Mouse (Mus musculus): ENCODE data around the gene Saa3.
A peak's percentile ranks its signal among the peaks of the same experiment; 100 is the strongest.
"Not testable (repeated sequence)": the region's sequence is repeated elsewhere in the genome, so short reads cannot be mapped to it uniquely, and the experiment has no call there.

Gene Saa3

DNA sequence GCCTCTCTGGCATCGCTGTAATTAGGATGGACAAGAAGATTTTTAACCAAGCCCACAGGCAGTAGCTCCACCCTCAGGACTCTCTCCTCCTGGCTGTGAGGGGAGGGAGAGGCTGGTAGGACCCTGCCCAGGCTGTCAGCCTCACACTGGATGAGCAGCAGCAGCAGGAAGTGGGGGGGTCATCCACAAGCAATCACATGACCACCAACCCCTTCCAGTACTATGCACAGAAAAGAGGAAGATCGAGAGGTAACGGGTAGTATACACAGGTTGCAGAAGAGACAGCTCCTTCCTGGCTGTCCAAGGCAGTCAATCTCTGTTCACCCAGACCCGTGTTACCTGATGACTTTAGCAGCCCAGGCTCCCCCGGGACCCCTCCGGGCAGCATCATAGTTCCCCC is 3.2 kb downstream of the Saa3 start:
- no peak for DNase-seq (ENCODE audit: low read depth, low spot score)

DNA sequence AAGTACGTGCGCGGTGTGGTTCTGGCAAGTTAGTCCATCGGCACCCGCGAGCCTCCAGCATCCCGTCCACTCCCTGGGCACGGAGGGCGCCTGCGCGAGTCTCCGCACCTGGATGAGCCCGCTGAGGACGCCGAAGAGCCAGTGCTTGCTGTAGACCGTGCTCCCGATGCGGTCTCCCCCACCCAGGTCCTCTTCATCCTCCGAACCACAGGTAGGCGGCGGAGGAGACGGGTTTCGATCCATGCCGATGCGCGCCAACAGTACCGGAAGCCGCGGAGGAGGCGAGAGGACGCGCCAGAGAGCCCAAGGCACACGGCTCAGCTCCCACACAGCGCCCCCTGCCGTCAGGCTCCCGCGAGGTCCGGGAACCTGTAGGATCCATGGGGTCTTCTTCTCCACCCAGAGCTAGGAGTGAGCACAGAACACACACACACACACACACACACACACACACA is 5.1 kb downstream of the Saa3 start, which contains the start of gene Saal1:
TSS of gene Saal1 (minus strand) at position 291 of the 455 bp plus-strand sequence.
- DNase-seq (ENCODE audit: low read depth, low spot score), result peak; percentile 95

DNA sequence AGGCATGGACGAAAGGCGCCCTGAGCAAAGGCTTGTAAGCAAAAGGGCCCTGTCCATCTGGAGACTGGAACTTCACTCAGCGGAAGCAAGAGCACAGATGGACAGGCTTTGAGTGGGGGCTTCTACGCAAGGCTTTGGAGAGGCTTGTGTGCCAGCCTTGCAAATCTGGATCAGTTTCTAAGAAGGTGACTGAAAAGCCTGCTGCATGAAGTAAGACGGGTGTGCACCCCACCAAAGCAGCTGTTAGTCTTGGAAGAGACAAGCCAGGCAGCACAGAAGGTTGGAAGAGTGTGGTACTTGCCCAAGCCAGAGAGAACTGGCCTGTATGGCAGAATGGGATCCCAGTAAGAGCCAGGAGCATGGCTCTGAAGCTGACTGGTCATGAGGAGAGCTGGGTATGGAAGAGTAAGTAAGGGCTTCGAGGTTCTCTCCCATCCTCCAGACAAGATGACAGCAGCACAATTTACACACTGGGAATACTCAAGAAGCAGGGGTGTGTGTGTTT is 14.9 kb downstream of the Saa3 start:
- peak; percentile 37 for DNase-seq (ENCODE audit: low read depth, low spot score)

DNA sequence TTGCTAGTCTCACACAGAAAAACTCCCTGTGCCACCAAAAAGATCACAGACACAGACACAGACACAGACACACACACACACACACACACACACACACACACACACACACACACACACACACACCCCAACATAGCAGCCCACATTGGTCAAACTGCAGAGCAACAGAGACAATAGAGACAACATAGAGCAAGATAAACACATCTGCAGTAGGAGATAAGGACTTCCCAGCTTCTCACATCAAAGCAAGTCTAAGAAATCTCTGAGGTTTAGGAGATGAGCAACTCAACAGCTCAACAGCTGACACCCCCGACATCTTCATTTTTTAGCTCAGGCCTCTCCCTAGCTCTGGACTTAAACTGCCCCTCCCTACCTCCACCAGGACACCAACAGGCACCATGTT is 18.7 kb downstream of the Saa3 start:
- DNase-seq (ENCODE audit: low read depth, low spot score), result no peak

DNA sequence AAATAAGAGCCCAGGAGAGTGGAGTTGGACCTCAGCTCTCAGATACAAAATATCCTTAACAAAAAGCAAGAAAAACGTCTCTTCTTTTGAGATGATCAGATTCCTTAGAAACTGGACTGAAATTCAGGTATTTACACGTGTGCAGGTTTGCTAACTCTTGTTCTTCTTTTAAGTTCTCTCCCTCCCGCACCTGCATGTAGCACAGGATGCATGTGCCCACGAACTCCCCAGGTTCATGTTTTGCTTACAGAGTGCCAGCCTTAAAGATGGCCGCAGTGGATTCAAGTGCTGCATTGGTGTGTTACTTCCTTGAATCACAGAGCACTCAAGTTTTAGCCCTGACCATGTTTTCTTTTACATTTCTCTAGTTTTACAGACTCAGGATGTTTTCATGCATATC is 28.7 kb downstream of the Saa3 start:
- no peak for DNase-seq (ENCODE audit: low read depth, low spot score)

DNA sequence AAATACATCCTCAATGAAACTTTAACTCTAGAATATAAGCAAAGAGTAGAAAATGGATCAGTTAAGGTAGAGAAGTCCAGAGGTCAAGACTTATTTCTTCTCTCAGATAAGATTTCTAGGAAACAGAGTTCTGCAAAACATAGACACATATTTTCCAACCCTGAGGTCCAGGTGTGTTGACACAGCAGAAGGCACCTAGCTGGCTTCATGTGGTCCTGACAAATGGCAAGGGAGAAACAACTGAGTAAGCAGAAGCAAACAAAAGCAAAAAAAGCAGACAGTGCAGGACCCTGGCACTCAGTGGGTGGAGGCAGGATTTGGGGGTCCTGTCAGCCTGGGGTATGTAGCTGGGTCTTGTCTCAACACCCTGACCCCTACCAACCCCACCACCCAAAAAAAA is 34.8 kb downstream of the Saa3 start:
- no peak for DNase-seq (ENCODE audit: low read depth, low spot score)

DNA sequence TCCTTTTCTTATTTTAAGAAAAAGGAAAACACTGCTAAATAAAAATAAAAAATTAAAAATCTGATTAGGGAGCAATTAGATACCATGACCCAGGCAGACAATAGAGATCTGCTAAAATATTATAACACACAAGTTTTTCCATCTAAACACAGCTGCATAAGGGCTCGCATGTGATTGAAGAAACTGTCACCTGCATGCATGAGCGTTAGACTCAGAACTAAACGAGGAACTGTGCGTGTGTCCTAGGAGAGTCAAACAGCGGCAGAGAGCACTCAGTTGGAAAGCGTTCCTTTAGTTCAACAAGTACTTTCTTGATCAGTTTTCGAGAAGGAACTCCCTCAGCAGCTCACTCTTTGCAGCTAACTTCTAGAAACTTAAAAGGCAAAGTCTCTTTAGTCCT is 36.5 kb downstream of the Saa3 start:
- DNase-seq (ENCODE audit: low read depth, low spot score), result not testable (repeated sequence)

DNA sequence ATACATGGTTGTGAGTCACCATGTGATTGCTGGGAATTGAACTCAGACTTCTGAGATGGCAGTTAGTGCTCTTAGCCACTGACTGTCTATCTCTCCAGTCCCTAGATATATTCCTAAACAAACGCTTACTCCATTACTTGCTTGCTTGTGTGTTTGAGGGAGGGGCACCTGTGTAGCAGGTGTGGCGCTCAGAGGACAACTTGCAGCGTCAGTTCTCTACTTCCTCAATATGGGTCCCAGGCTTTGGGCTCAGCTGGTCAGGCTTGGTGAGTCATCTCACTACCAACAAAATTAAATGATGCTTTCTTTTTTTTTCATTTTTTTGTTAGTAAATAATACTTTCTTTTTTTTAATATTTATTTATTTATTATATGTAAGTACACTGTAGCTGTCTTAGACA is 37.1 kb downstream of the Saa3 start:
- DNase-seq (ENCODE audit: low read depth, low spot score), result no peak

DNA sequence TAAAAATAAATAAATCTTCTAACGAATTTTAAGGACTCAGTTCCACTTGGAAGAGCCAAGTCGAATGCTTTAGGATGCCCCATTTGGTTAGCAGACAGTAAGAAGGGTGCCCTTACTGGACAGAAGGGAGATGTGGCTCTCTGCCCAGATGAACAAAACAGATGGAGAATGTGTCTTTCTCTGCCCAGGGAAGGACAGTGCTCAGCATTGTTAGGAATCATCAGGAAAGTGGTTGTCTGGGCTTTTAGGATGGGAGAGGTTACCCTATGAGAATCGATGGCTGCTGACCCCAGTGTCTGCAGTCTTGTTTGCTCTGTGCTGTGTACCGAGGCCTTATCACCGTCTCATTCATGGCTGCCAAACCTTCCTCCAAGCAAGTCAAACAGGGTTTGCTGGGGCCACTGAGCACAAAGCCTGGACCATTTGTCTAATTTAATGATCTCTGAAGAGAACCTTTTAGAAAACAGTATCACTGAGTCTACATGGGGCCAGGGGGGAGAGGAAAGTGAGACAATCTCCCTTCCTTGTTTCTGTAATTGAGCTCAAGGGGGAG is 38.6 kb downstream of the Saa3 start:
- DNase-seq (ENCODE audit: low read depth, low spot score), result peak; percentile 96

DNA sequence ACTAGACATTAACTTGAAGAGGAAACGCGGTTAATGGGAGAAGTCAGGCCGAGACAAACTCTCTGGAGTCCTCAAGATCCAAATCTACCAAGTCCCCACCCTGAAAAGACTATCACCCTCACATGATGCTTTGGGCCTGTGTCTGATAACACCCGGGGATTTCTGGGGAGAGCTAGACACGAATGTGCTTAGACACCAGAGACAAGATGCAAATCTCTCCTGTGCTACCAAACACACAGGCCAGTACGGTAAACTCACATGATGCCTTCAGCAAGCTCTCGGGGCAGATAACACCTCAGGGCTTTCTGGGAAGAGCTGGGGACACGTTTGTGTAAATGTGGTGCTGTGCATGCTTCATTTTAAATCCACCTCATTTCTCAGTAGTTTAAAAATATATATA is 39.6 kb downstream of the Saa3 start:
- no peak for DNase-seq (ENCODE audit: low read depth, low spot score)

DNA sequence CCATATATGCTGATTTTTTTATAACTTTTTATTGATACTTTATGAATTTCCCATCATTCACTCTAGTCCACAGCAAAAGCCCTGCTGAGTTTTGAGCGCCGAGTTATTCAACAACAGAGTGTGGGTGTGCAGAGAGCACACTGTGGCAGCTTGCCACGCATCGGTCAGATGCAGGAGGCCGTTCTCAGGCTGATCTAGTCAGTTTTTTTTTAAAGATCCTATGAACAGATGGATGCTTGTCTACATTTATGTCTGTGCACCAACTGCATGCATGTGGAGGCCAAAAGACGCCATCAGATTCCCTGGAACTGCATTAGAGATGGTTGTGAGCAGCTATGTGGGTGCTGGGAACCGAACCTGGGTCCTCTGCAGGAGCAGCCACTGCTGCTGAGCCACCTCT is 40.4 kb downstream of the Saa3 start:
- DNase-seq (ENCODE audit: low read depth, low spot score), result peak; percentile 37

DNA sequence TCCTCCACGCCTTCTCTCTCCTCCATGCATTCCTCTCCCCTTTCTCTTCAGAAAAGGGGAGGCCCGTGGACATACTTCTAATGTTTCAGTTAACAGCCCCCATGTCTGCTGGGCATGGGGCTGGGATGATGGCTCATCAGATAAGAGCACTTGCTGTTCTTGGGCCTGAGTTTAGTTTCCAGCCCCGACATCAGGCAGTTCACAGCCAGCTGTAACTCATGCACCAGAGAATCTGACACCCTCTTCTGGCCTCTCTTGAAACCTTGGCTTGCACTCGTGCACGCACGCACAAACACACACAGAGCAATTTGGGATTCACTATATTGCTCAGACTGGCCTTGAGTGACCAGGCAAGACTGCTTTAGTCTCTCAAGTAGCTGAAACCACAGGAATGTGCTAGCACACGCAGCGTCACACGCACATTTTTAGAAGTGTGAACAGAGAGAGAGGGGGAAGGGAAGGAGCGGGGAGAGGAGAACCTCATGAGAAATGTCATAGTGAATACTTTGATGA is 43.3 kb downstream of the Saa3 start, which contains the start of gene Tph1:
TSS of gene Tph1 (minus strand) at position 378 of the 513 bp plus-strand sequence.
- no peak for DNase-seq (ENCODE audit: low read depth, low spot score)

DNA sequence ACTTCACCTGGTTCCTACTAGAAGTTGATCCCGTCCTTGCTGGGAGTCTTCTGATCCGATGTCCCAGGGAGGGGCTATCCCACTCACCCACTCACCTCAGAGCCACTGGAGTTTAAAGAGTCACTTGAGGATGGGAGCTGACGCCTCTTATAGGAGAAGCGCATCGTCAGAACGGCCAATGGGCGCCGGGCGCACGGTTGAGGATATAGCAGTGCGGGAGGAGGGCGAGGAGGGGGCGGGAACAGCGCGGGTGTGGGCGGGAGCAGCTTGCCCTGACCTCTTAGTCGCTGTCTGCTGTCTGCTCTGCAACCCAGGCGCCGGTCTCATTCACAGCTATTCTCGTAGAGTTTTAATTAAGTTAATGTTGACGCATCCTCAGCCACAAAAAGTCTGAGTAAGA is 48.2 kb downstream of the Saa3 start:
- DNase-seq (ENCODE audit: low read depth, low spot score), result peak; percentile 40

DNA sequence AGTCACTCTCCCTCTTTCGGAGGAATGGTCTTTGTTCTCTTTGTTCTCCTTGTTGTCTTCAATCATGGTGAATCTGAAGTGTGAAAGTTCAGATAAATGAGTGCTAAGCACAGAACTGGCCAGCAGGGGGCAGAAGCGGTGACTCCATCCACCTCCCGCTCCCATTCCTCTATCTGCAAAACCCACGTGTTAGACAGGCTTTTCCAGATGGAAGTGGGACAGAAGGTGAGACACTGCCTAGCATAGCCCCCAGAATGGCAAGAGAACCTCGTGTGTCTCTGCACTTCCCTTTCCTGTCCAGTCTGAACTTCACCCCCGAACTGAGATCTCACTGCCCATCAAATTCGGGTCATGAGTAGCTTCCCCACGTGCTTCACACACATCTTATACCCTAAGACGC is 50.3 kb downstream of the Saa3 start:
- DNase-seq (ENCODE audit: low read depth, low spot score), result peak; percentile 61
